Comparison of ENCODE assay signal across 19 mouse cellular contexts in genomic region chr6:118817928-118818503, GRCm38 (mm10).
DNase-seq lines count a peak whose midpoint lies in the region; ATAC-seq lines count a peak whose summit lies in the region.
"Had no signal": no experiment of that assay in that cellular context is flagged by ENCODE, and none has a peak within 500 bp of the region (broad histone marks: within the 10 kb centered on the region; RNA-seq: fewer than 3 reads in every experiment).

No protein-coding gene starts in this region.

- no peak overlapping the region for H3K4me3 ChIP-seq in kidney, embryonic 14.5 days (ENCODE audit: low read length)
- H3K4me3 ChIP-seq: erythroblast, embryonic 14.5 days; gastrocnemius, adult 2 months; neural tube, embryonic 13.5 days had no signal

- no peak overlapping the region for H3K9ac ChIP-seq in kidney, embryonic 14.5 days (ENCODE audit: low read depth, low read length)
- H3K9ac ChIP-seq: neural tube, embryonic 13.5 days had no signal

- H3K27me3 ChIP-seq in kidney, embryonic 14.5 days (ENCODE audit: control insufficient read depth, insufficient read depth, low read length) = no peaks in the 10 kb centered on the region
- H3K27me3 ChIP-seq: neural tube, embryonic 13.5 days; Patski had no signal

- H3K4me2 ChIP-seq in kidney, embryonic 14.5 days (replicated peaks; ENCODE audit: low read depth, low read length) = no peak overlapping the region
- H3K4me2 ChIP-seq: midbrain, embryonic 11.5 days; neural tube, embryonic 13.5 days had no signal

- DNase-seq in kidney, adult 11 months = peak; percentile 12
- DNase-seq in adrenal gland, postnatal 14 days = peak; percentile 45
- peak; percentile 61 for DNase-seq in kidney, postnatal 10 days
- peak; percentile 60 for DNase-seq in lung, postnatal 14 days
- no peak for DNase-seq in cerebellum, adult 18-20 months
- DNase-seq in gastrocnemius, adult 8-10 months (ENCODE audit: low spot score in 2 of 2) = no peak
- DNase-seq in layer of hippocampus, adult 11-12 months (ENCODE audit: low spot score) = no peak
- DNase-seq: cerebellum, adult 8-10 months; gastrocnemius, adult 2 months; heart, adult 11 months; heart, postnatal 4 days; liver had no signal

- no peaks in the 10 kb centered on the region; the same call in 1 of the 2 replicates for H3K4me1 ChIP-seq in kidney, embryonic 14.5 days (ENCODE audit: control insufficient read depth, insufficient read depth, low read length)

- ATAC-seq in kidney, embryonic 14.5 days (ENCODE audit: low FRiP score, low TSS enrichment) = no peak
- ATAC-seq: activated CD4-positive, CD25-positive, alpha-beta regulatory T cell, adult 4 months; Patski had no signal

- 51% methylated on average over 5 of the region's 5 CpGs for WGBS in kidney, embryonic 14.5 days

- no peak overlapping the region for H3K27ac ChIP-seq in kidney, embryonic 14.5 days (ENCODE audit: low read depth, low read length)
- H3K27ac ChIP-seq: gastrocnemius, adult 2 months; macrophage; neural tube, embryonic 13.5 days had no signal

- H3K9me3 ChIP-seq in kidney, embryonic 14.5 days (ENCODE audit: control insufficient read depth, low read length) = no peaks in the 10 kb centered on the region
- H3K9me3 ChIP-seq: neural tube, embryonic 13.5 days had no signal

- H3K36me3 ChIP-seq in kidney, embryonic 14.5 days (ENCODE audit: control insufficient read depth, insufficient read depth, low read length) = no peaks in the 10 kb centered on the region
- H3K36me3 ChIP-seq: neural tube, embryonic 13.5 days had no signal

Comparison
In these comparisons a context has a peak if more than half of its experiments do, and no peak if none do; other contexts are left out.
1. DNase-seq: peak in kidney, adult 11 months (single experiment), adrenal gland, postnatal 14 days (single experiment), kidney, postnatal 10 days (single experiment) and lung, postnatal 14 days (single experiment); none in cerebellum, adult 18-20 months (0 of 2), gastrocnemius, adult 8-10 months (0 of 2) and layer of hippocampus, adult 11-12 months (single experiment).